Mouse (Mus musculus): Measurements from ENCODE around the gene Daam1.

DNA sequence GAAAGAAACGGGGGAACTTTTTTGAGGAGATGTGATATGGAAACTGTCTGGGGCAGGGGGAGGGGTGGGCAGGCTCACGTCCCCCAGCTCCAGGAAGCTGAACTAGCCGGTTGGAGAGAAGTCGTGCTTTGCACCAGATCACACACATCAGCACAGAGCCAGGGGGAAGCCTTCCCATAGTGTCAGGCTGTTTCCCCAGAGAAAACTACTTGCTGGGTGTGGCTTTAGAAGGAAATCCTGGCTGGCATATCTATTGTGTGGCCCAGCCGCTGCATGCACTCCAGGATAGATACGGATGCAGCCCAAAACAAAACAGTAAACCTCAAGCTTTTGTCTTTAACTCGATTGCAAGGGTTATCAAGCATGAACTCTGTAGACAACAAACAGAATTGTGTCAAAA lies 49.7 kb upstream of the Daam1 start:
- TF ChIP-seq CTCF (IDR thresholded peaks at IDR 0.05; ENCODE audit: extremely low read depth, insufficient read depth, low read length) = no peak
- TF ChIP-seq POLR2A (IDR thresholded peaks at IDR 0.05; ENCODE audit: extremely low read depth, insufficient read depth, low read length) = no peak

Data from cortical plate, adult 2 months (tissue).